In genomic region chr3:51485347-51485746, GRCm38 (mm10) we compare ENCODE assay signal across 9 mouse cellular contexts. TPM values are rescaled to one million over a fixed set of nuclear protein-coding genes. Genes with fewer than 3 reads are reported as not detected.
DNase-seq lines count a peak whose midpoint lies in the region; ATAC-seq and TF ChIP-seq lines count a peak whose summit lies in the region.
"Had no signal": no experiment of that assay in that cellular context is flagged by ENCODE, and none has a peak within 500 bp of the region (broad histone marks: within the 10 kb centered on the region; RNA-seq: fewer than 3 reads in every experiment).

No protein-coding gene starts in this region.

- H3K4me3 ChIP-seq in gastrocnemius, adult 2 months: peak overlapping the region; percentile 93
- H3K4me3 ChIP-seq in CH12.LX (replicated peaks in 1 of 3; ENCODE audit: low read depth in 2 of 3, low read length in 2 of 3, poor library complexity in 1 of 3): peak overlapping the region; percentile 96 to 98 (median 97)
- peak overlapping the region; percentile 63 for H3K4me3 ChIP-seq in hindbrain, embryonic 12.5 days
- peak overlapping the region; percentile 77 for H3K4me3 ChIP-seq in lung, embryonic 16.5 days (ENCODE audit: low read length)

- H3K27me3 ChIP-seq in CH12.LX (replicated peaks): no peaks in the 10 kb centered on the region
- H3K27me3 ChIP-seq in hindbrain, embryonic 12.5 days: no peaks in the 10 kb centered on the region
- H3K27me3 ChIP-seq in lung, embryonic 16.5 days (ENCODE audit: control insufficient read depth, insufficient read depth, low read depth, low read length): no peaks in the 10 kb centered on the region

- in situ Hi-C loops in CH12.LX (cut with MboI; ENCODE audit: low pct_ligation_motif_present, low pct_unique_long_range_greater_than_20kb, low sequenced_read_pairs): loop anchor here (10.0 kb wide), 3 partner anchors 159 to 759 kb away; no protein-coding TSS in a partner anchor

- H3K27ac ChIP-seq in gastrocnemius, adult 2 months: peak overlapping the region; percentile 97; the same call in 1 of the 2 replicates
- no peak overlapping the region for H3K27ac ChIP-seq in CH12.LX (ENCODE audit: insufficient read depth, low read depth)
- H3K27ac ChIP-seq in hindbrain, embryonic 12.5 days: no peak overlapping the region
- no peak overlapping the region for H3K27ac ChIP-seq in lung, embryonic 16.5 days (ENCODE audit: low read length)

- H3K9ac ChIP-seq in CH12.LX (ENCODE audit: insufficient read depth, low read depth): peak overlapping the region; percentile 77
- no peak overlapping the region for H3K9ac ChIP-seq in hindbrain, embryonic 12.5 days
- peak overlapping the region; percentile 92 for H3K9ac ChIP-seq in lung, embryonic 16.5 days (ENCODE audit: low read length)

- 81% methylated on average over 4 of the region's 4 CpGs for WGBS in hindbrain, embryonic 12.5 days
- WGBS in lung, embryonic 16.5 days: 54% methylated on average over 4 of the region's 4 CpGs

- no peak for TF ChIP-seq EP300 in CH12.LX (IDR thresholded peaks at IDR 0.05; ENCODE audit: low read length)

- TF ChIP-seq CTCF in gastrocnemius, adult 2 months (IDR thresholded peaks at IDR 0.05): no peak
- no peak for TF ChIP-seq CTCF in CH12.LX (conservative IDR thresholded peaks at IDR 0.05 in 1 of 2, IDR thresholded peaks at IDR 0.05 in 1 of 2; ENCODE audit: low read depth in 2 of 2, low read length in 2 of 2)

- ATAC-seq in hindbrain, embryonic 12.5 days (ENCODE audit: low FRiP score): no peak
- ATAC-seq in lung, embryonic 16.5 days (ENCODE audit: low read depth): no peak

- peaks cover 0 to 20% of the 10 kb centered on the region in 2 experiments for H3K36me3 ChIP-seq in CH12.LX (replicated peaks in 1 of 2; ENCODE audit: control insufficient read depth in 1 of 2, insufficient read depth in 1 of 2, low read length in 1 of 2)
- no peaks in the 10 kb centered on the region for H3K36me3 ChIP-seq in hindbrain, embryonic 12.5 days
- H3K36me3 ChIP-seq in lung, embryonic 16.5 days (ENCODE audit: control insufficient read depth, insufficient read depth, low read length): no peaks in the 10 kb centered on the region

- TF ChIP-seq POLR2A in CH12.LX (IDR thresholded peaks at IDR 0.05; ENCODE audit: low read depth, low read length): no peak

- H3K4me2 ChIP-seq in CH12.LX (ENCODE audit: insufficient read depth, low read depth, poor library complexity, severe bottlenecking): peak overlapping the region; percentile 86
- H3K4me2 ChIP-seq in hindbrain, embryonic 12.5 days (replicated peaks): peak overlapping the region; percentile 82
- H3K4me2 ChIP-seq in lung, embryonic 16.5 days (ENCODE audit: low read depth, low read length): peak overlapping the region; percentile 81

- dilution Hi-C loops in CH12.LX (cut with MboI; ENCODE audit: extremely low pct_ligation_motif_present, extremely low pct_unique_long_range_greater_than_20kb, low sequenced_read_pairs): no loop called here

- no peaks in the 10 kb centered on the region for H3K9me3 ChIP-seq in CH12.LX (replicated peaks; ENCODE audit: low read length)
- H3K9me3 ChIP-seq in hindbrain, embryonic 12.5 days (replicated peaks): no peaks in the 10 kb centered on the region
- H3K9me3 ChIP-seq in lung, embryonic 16.5 days (ENCODE audit: control insufficient read depth, low read length): no peaks in the 10 kb centered on the region

- peaks cover 18% of the 10 kb centered on the region for H3K79me2 ChIP-seq in CH12.LX (replicated peaks; ENCODE audit: control insufficient read depth, extremely low read depth, insufficient read depth, poor library complexity, severe bottlenecking)

- TF ChIP-seq RAD21 in CH12.LX (IDR thresholded peaks at IDR 0.05; ENCODE audit: low read depth, low read length): no peak

- peaks cover 6 to 46% of the 10 kb centered on the region in 2 experiments; a peak in 3 of 4 replicates for H3K4me1 ChIP-seq in CH12.LX (ENCODE audit: control insufficient read depth in 1 of 2, insufficient read depth in 2 of 2)
- peaks cover 23% of the 10 kb centered on the region for H3K4me1 ChIP-seq in hindbrain, embryonic 12.5 days
- peaks cover 18% of the 10 kb centered on the region for H3K4me1 ChIP-seq in lung, embryonic 16.5 days (replicated peaks; ENCODE audit: control insufficient read depth, insufficient read depth, low read length)

- no peak for DNase-seq in gastrocnemius, adult 2 months
- DNase-seq in gastrocnemius, adult 18-20 months (ENCODE audit: low spot score): no peak
- DNase-seq in CH12.LX (ENCODE audit: extremely low read depth): no peak
- DNase-seq in adrenal gland, postnatal 36 days: no peak
- no peak for DNase-seq in gastrocnemius, adult 8-10 months (ENCODE audit: low spot score in 2 of 2)
- DNase-seq in left cerebral cortex, adult 18-20 months (ENCODE audit: low spot score in 2 of 2): no peak
- DNase-seq: adrenal gland, postnatal 10 days had no signal

- intact Hi-C loops in gastrocnemius, adult 2 months (cut with DNase I): no loop called here

TF ChIP-seq in CH12.LX, 34 proteins besides CTCF, POLR2A, EP300 and RAD21:
- TF ChIP-seq ZNF384 (IDR thresholded peaks at IDR 0.05; ENCODE audit: low read depth, low read length) (no peak), USF1 (IDR thresholded peaks at IDR 0.05; ENCODE audit: low read depth, low read length) (no peak), CHD2 (IDR thresholded peaks at IDR 0.05; ENCODE audit: low read length) (no peak), UBTF (IDR thresholded peaks at IDR 0.05; ENCODE audit: low read depth, low read length) (no peak), ELF1 (IDR thresholded peaks at IDR 0.05; ENCODE audit: low read depth, low read length) (no peak), USF2 (conservative IDR thresholded peaks at IDR 0.05; ENCODE audit: low read depth, low read length) (no peak), JUND (conservative IDR thresholded peaks at IDR 0.05; ENCODE audit: low read depth, low read length) (no peak), ZKSCAN1 (IDR thresholded peaks at IDR 0.05; ENCODE audit: borderline replicate concordance, low read depth, low read length) (no peak), MEF2A (IDR thresholded peaks at IDR 0.05; ENCODE audit: borderline replicate concordance, low read depth, low read length) (no peak), ETS1 (conservative IDR thresholded peaks at IDR 0.05; ENCODE audit: low read depth, low read length) (no peak)

RNA-seq across cellular contexts. Expression of gene Rab33b, which starts 1.6 kb away (rescaled TPM):
- total RNA-seq in gastrocnemius, adult 2 months (2021): 1 to 10 TPM; 8.1 to 8.7 TPM
- total RNA-seq in gastrocnemius, adult 18-20 months (2021): 1 to 10 TPM; 6.6 to 7.9 TPM
- total RNA-seq in CH12.LX (2012; rRNA removed): 4.8 and 6.0 TPM in 2 replicates
- 9.3 and 9.9 TPM in 2 replicates for total RNA-seq in CH12.LX (2014; rRNA removed)
- 7.0 and 7.1 TPM in 2 replicates for polyA plus RNA-seq in CH12.LX (2012; ENCODE audit: insufficient read length, low read depth)
- polyA plus RNA-seq in hindbrain, embryonic 12.5 days (2016; fragmentation: Nextera tagmentation; extraction: Ambion mirVana): 22.3 and 24.2 TPM in 2 replicates
- 24.7 and 26.6 TPM in 2 replicates for polyA plus RNA-seq in lung, embryonic 16.5 days (2015; fragmentation: Nextera tagmentation; extraction: Ambion mirVana)
- total RNA-seq in adrenal gland, postnatal 36 days (2021): 10 to 100 TPM; 15.8 to 17.8 TPM
- total RNA-seq in gastrocnemius, adult 8-10 months (2022): 1 to 10 TPM; 5.5 to 9.8 (median 8.8) TPM
- total RNA-seq in left cerebral cortex, adult 18-20 months (2021): 10 to 100 TPM; 18.5 to 20.9 TPM
